Mouse (Mus musculus): ENCODE data around the gene Ercc1. TPM values are rescaled to one million over a fixed set of nuclear protein-coding genes. Genes with fewer than 3 reads are reported as not detected.

Ercc1 gene
- total RNA-seq, 1 experiment: 53.2 TPM

DNA sequence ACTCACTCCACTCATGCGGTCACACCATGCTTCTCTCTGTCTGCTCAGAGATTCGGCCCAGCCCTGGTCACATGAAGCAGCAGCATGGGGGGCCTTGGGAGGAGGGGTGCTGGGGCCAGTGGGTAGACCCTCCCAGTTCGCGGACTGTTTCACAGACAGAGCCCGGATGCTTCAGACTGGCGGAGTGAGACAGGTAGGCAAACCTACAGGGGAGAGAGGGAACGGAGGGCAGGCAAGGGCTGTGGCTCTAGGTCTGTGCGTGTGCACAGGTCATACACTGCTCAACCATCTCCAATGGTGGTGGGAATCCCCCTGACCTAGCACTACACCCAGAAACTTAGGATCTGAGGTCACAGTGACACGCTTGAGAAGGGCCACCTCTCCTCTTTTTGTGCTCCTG lies 25.1 kb upstream of the Ercc1 start:
- peak overlapping the region; percentile 59 to 68 for H3K4me3 ChIP-seq (ENCODE audit: insufficient read depth in 1 of 2, low read depth in 1 of 2, low read length in 2 of 2, poor library complexity in 1 of 2, severe bottlenecking in 1 of 2)
- no peaks in the 10 kb centered on the region for H3K36me3 ChIP-seq (ENCODE audit: control insufficient read depth, insufficient read depth, low read length, poor library complexity, severe bottlenecking)
- in situ Hi-C loops (cut with MboI; ENCODE audit: low sequenced_read_pairs in 2 of 2, unreplicated experiment in 2 of 2): no loop called here
- no peak for DNase-seq (ENCODE audit: low read depth, low spot score)
- peak overlapping the region; percentile 73; the same call in 1 of the 2 replicates for H3K9ac ChIP-seq (ENCODE audit: insufficient read depth, low read depth, low read length, poor library complexity, severe bottlenecking)
- H3K4me1 ChIP-seq (ENCODE audit: control insufficient read depth in 2 of 2, insufficient read depth in 2 of 2, low read length in 2 of 2, poor library complexity in 1 of 2): peaks cover 0 to 4% of the 10 kb centered on the region in 2 experiments; a peak in 1 of 4 replicates
- H3K9me3 ChIP-seq (ENCODE audit: control insufficient read depth, insufficient read depth, low read depth, low read length): no peaks in the 10 kb centered on the region
- TF ChIP-seq CHD2 (IDR thresholded peaks at IDR 0.05; ENCODE audit: low read depth, low read length) (no peak), HCFC1 (IDR thresholded peaks at IDR 0.05; ENCODE audit: borderline replicate concordance, insufficient read depth, low read length) (no peak), ZC3H11A (IDR thresholded peaks at IDR 0.05; ENCODE audit: borderline replicate concordance, low read depth, low read length) (no peak), ZNF384 (IDR thresholded peaks at IDR 0.05; ENCODE audit: low read depth, low read length) (no peak), MAFK (IDR thresholded peaks at IDR 0.05; ENCODE audit: insufficient read depth, low read depth, low read length) (no peak)
- peak overlapping the region; percentile 32; the same call in 1 of the 2 replicates for H3K27ac ChIP-seq (ENCODE audit: insufficient read depth, low read depth, low read length, poor library complexity, severe bottlenecking)

DNA sequence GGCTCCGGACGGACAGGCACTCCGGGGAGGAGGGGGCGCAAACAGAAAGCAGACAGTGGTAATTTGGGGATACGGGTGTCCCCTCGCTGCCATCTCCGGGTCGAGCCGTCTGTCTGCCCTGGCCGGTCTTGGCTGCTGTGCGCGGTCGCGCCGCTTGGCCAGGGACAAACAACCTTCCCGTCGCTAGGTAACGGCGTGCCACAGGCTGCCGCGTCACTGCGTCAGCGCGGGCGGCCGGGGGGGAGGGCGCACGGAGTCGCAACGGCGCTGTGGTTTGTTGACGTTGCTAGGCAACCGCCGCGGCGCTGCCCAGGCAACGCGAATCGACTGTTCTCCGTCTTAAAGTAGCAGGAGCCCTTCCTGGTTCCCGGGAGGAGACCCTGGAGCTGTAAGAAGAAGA lies 24.7 kb upstream of the Ercc1 start:
- Histone ChIP-seq H3K27ac (ENCODE audit: insufficient read depth, low read depth, low read length, poor library complexity, severe bottlenecking) (peak overlapping the region; percentile 32; the same call in 1 of the 2 replicates), H3K9me3 (ENCODE audit: control insufficient read depth, insufficient read depth, low read depth, low read length) (no peaks in the 10 kb centered on the region), H3K4me1 (ENCODE audit: control insufficient read depth in 2 of 2, insufficient read depth in 2 of 2, low read length in 2 of 2, poor library complexity in 1 of 2) (peaks cover 0 to 4% of the 10 kb centered on the region in 2 experiments; a peak in 1 of 4 replicates), H3K36me3 (ENCODE audit: control insufficient read depth, insufficient read depth, low read length, poor library complexity, severe bottlenecking) (no peaks in the 10 kb centered on the region), H3K4me3 (ENCODE audit: insufficient read depth in 1 of 2, low read depth in 1 of 2, low read length in 2 of 2, poor library complexity in 1 of 2, severe bottlenecking in 1 of 2) (peak overlapping the region; percentile 59 to 68), H3K9ac (ENCODE audit: insufficient read depth, low read depth, low read length, poor library complexity, severe bottlenecking) (peak overlapping the region; percentile 73; the same call in 1 of the 2 replicates)
- DNase-seq (ENCODE audit: low read depth, low spot score): peak; percentile 86
- TF ChIP-seq ZC3H11A (IDR thresholded peaks at IDR 0.05; ENCODE audit: borderline replicate concordance, low read depth, low read length) (no peak), CHD2 (IDR thresholded peaks at IDR 0.05; ENCODE audit: low read depth, low read length) (no peak), MAFK (IDR thresholded peaks at IDR 0.05; ENCODE audit: insufficient read depth, low read depth, low read length) (no peak), HCFC1 (IDR thresholded peaks at IDR 0.05; ENCODE audit: borderline replicate concordance, insufficient read depth, low read length) (no peak), ZNF384 (IDR thresholded peaks at IDR 0.05; ENCODE audit: low read depth, low read length) (no peak)
- in situ Hi-C loops (cut with MboI; ENCODE audit: low sequenced_read_pairs in 2 of 2, unreplicated experiment in 2 of 2): no loop called here

DNA sequence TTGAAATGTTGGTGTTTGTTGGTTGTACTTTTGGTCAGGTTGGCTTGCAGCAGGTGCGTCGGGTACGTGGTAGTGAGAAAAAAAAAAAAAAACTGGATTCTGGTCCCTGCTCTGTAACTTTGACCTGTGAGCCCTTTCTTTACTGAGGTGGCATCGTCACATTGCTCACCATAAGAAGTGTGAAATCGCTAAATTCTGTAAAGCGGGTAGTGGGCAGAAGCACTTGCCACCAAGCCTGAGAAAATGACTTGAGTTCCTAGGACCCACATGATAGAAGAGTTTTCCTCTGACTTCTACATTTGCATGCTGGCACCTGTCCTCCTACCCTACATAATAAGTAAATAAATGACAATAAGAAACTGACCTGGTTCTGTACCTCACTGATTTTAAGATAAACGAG lies 23.9 kb upstream of the Ercc1 start:
- H3K4me1 ChIP-seq (ENCODE audit: control insufficient read depth in 2 of 2, insufficient read depth in 2 of 2, low read length in 2 of 2, poor library complexity in 1 of 2): peaks cover 0 to 4% of the 10 kb centered on the region in 2 experiments; a peak in 1 of 4 replicates
- H3K27ac ChIP-seq (ENCODE audit: insufficient read depth, low read depth, low read length, poor library complexity, severe bottlenecking): no peak overlapping the region
- in situ Hi-C loops (cut with MboI; ENCODE audit: low sequenced_read_pairs in 2 of 2, unreplicated experiment in 2 of 2): no loop called here
- H3K4me3 ChIP-seq (ENCODE audit: insufficient read depth in 1 of 2, low read depth in 1 of 2, low read length in 2 of 2, poor library complexity in 1 of 2, severe bottlenecking in 1 of 2): no peak overlapping the region
- no peak overlapping the region for H3K9ac ChIP-seq (ENCODE audit: insufficient read depth, low read depth, low read length, poor library complexity, severe bottlenecking)
- H3K9me3 ChIP-seq (ENCODE audit: control insufficient read depth, insufficient read depth, low read depth, low read length): no peaks in the 10 kb centered on the region
- no peaks in the 10 kb centered on the region for H3K36me3 ChIP-seq (ENCODE audit: control insufficient read depth, insufficient read depth, low read length, poor library complexity, severe bottlenecking)
- DNase-seq (ENCODE audit: low read depth, low spot score): no peak
- TF ChIP-seq MAFK (IDR thresholded peaks at IDR 0.05; ENCODE audit: insufficient read depth, low read depth, low read length) (no peak), ZNF384 (IDR thresholded peaks at IDR 0.05; ENCODE audit: low read depth, low read length) (no peak)

DNA sequence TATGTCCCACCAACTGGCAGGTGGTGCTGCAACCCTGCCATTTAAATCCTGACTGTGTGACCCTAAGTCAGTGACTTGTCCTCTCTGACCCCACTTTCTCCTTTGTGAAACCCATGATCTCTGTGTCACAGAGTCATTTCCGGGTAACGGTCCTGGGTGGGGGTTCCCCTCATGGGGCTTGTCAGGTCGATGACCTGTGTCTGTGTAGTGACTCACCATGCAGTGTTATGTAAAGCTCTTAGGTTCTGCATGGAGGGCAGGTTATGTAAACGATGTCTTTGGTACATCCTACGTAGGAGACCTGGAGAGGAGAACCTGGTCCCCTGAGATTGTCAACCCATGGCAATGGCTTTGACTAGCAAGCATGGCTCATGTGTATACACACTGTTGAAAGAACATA lies 23.1 kb upstream of the Ercc1 start:
- in situ Hi-C loops (cut with MboI; ENCODE audit: low sequenced_read_pairs in 2 of 2, unreplicated experiment in 2 of 2): no loop called here

DNA sequence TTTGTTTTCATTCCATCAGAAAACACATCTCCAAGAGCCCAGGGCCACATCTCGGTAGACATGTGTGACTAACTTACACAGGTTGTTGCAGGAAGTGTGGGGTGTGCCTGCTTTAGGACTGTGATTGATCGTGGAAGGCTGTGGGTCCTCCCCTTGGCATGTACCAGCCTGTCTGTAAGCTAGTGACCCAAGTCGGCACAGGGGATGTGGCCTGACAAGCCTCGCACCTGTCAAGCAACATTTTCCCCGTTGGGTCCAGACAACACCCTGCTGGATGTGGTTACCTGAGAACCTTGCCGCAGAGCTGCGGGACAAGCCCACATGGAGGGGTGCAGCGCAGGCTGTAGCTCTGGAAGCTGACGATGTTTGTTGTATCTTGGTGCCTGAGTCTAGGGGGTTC lies 22.1 kb upstream of the Ercc1 start:
- Histone ChIP-seq H3K27ac (ENCODE audit: insufficient read depth, low read depth, low read length, poor library complexity, severe bottlenecking) (no peak overlapping the region), H3K4me3 (ENCODE audit: insufficient read depth in 1 of 2, low read depth in 1 of 2, low read length in 2 of 2, poor library complexity in 1 of 2, severe bottlenecking in 1 of 2) (no peak overlapping the region), H3K4me1 (ENCODE audit: control insufficient read depth in 2 of 2, insufficient read depth in 2 of 2, low read length in 2 of 2, poor library complexity in 1 of 2) (peaks cover 0 to 8% of the 10 kb centered on the region in 2 experiments; a peak in 2 of 4 replicates), H3K9ac (ENCODE audit: insufficient read depth, low read depth, low read length, poor library complexity, severe bottlenecking) (no peak overlapping the region), H3K36me3 (ENCODE audit: control insufficient read depth, insufficient read depth, low read length, poor library complexity, severe bottlenecking) (no peaks in the 10 kb centered on the region), H3K9me3 (ENCODE audit: control insufficient read depth, insufficient read depth, low read depth, low read length) (no peaks in the 10 kb centered on the region)
- in situ Hi-C loops (cut with MboI; ENCODE audit: low sequenced_read_pairs in 2 of 2, unreplicated experiment in 2 of 2): no loop called here
- DNase-seq (ENCODE audit: low read depth, low spot score): no peak
- no peak for TF ChIP-seq MAFK (IDR thresholded peaks at IDR 0.05; ENCODE audit: insufficient read depth, low read depth, low read length)
- TF ChIP-seq ZNF384 (IDR thresholded peaks at IDR 0.05; ENCODE audit: low read depth, low read length): no peak
- no peak for TF ChIP-seq ZC3H11A (IDR thresholded peaks at IDR 0.05; ENCODE audit: borderline replicate concordance, low read depth, low read length)
- no peak for TF ChIP-seq HCFC1 (IDR thresholded peaks at IDR 0.05; ENCODE audit: borderline replicate concordance, insufficient read depth, low read length)
- no peak for TF ChIP-seq CHD2 (IDR thresholded peaks at IDR 0.05; ENCODE audit: low read depth, low read length)

More for the DNA sequence above, 23.1 kb upstream of the Ercc1 start:
- Histone ChIP-seq H3K4me1 (ENCODE audit: control insufficient read depth in 2 of 2, insufficient read depth in 2 of 2, low read length in 2 of 2, poor library complexity in 1 of 2) (peaks cover 0 to 4% of the 10 kb centered on the region in 2 experiments; a peak in 2 of 4 replicates), H3K9me3 (ENCODE audit: control insufficient read depth, insufficient read depth, low read depth, low read length) (no peaks in the 10 kb centered on the region), H3K4me3 (ENCODE audit: insufficient read depth in 1 of 2, low read depth in 1 of 2, low read length in 2 of 2, poor library complexity in 1 of 2, severe bottlenecking in 1 of 2) (no peak overlapping the region), H3K27ac (ENCODE audit: insufficient read depth, low read depth, low read length, poor library complexity, severe bottlenecking) (no peak overlapping the region), H3K9ac (ENCODE audit: insufficient read depth, low read depth, low read length, poor library complexity, severe bottlenecking) (no peak overlapping the region), H3K36me3 (ENCODE audit: control insufficient read depth, insufficient read depth, low read length, poor library complexity, severe bottlenecking) (no peaks in the 10 kb centered on the region)
- no peak for TF ChIP-seq CHD2 (IDR thresholded peaks at IDR 0.05; ENCODE audit: low read depth, low read length)
- TF ChIP-seq ZNF384 (IDR thresholded peaks at IDR 0.05; ENCODE audit: low read depth, low read length): no peak
- TF ChIP-seq HCFC1 (IDR thresholded peaks at IDR 0.05; ENCODE audit: borderline replicate concordance, insufficient read depth, low read length): no peak
- no peak for TF ChIP-seq ZC3H11A (IDR thresholded peaks at IDR 0.05; ENCODE audit: borderline replicate concordance, low read depth, low read length)
- TF ChIP-seq MAFK (IDR thresholded peaks at IDR 0.05; ENCODE audit: insufficient read depth, low read depth, low read length): no peak
- no peak for DNase-seq (ENCODE audit: low read depth, low spot score)
